Mouse (Mus musculus): Measurements from ENCODE around the gene Myh9. TPM values are rescaled to one million over a fixed set of nuclear protein-coding genes. Genes with fewer than 3 reads are reported as not detected.
A peak's percentile ranks its signal among the peaks of the same experiment; 100 is the strongest.

Myh9 gene
- polyA plus RNA-seq, 1 experiment from 2014 or later = 14.2 TPM

GRCm38 (mm10) chr15:77864063-77864758 is 22.2 kb upstream of the Myh9 start:
- H3K4me1 ChIP-seq = peaks cover 5% of the 10 kb centered on the region; the same call in 1 of the 2 replicates
- H3K4me2 ChIP-seq = no peak overlapping the region
- no peak overlapping the region for H3K9ac ChIP-seq
- no peaks in the 10 kb centered on the region for H3K9me3 ChIP-seq
- H3K4me3 ChIP-seq = no peak overlapping the region
- ATAC-seq (replicated peaks) = no peak
- H3K27me3 ChIP-seq (replicated peaks) = no peaks in the 10 kb centered on the region
- WGBS = 88% methylated on average over 9 of the region's 9 CpGs
- H3K36me3 ChIP-seq (replicated peaks) = no peaks in the 10 kb centered on the region
- H3K27ac ChIP-seq = no peak overlapping the region

DNA sequence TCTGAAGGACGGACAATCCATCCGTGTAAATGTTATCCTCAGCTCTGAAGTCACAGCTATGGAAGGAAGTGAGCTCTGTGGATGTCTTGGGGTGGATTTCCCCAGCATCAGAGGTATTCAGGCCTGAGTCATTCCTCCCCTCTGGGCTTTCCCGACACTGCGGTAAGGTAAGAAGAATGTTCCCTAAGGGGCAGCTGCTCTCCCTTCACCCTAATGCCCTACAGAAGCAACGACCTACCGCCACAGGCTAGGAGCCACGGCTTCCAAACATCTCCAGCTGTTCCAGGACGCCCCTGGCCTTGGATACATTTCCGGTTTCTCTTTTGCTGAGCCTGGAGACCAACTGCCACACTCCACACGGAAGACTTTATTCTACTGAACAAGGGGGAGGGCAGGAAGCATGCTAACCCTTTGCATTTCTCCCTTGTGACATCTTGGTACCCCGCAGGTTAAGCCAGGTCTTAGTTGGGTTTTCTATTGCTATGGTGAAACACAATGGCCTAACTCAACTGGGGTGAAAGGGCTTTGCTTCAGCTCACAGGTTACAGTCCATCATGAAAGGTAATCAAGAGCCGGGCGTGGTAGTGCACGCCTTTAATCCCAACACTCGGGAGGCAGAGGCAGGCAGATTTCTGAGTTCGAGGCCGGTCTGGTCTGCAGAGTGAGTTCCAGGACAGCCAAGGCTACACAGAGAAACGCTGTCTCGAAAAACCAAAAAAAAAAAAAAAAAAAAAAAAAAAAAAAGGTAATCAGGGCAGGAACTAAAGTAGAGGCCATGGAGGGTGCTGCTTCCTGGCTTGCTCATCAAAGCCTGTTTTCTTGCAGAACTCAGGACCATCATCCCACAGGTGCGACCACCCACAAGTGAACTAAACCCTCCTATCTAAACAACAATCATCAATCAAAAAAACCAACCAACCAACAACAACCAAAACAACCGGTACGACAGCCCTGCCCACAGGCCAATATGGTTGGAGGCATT is 21.3 kb upstream of the Myh9 start:
- Histone ChIP-seq H3K4me3 (no peak overlapping the region), H3K4me2 (no peak overlapping the region), H3K4me1 (peaks cover 5% of the 10 kb centered on the region; the same call in 1 of the 2 replicates), H3K27me3 (replicated peaks) (no peaks in the 10 kb centered on the region), H3K27ac (no peak overlapping the region), H3K9me3 (no peaks in the 10 kb centered on the region), H3K9ac (no peak overlapping the region), H3K36me3 (replicated peaks) (no peaks in the 10 kb centered on the region)
- ATAC-seq (replicated peaks) = no peak
- WGBS = 88% methylated on average over 22 of the region's 22 CpGs

DNA sequence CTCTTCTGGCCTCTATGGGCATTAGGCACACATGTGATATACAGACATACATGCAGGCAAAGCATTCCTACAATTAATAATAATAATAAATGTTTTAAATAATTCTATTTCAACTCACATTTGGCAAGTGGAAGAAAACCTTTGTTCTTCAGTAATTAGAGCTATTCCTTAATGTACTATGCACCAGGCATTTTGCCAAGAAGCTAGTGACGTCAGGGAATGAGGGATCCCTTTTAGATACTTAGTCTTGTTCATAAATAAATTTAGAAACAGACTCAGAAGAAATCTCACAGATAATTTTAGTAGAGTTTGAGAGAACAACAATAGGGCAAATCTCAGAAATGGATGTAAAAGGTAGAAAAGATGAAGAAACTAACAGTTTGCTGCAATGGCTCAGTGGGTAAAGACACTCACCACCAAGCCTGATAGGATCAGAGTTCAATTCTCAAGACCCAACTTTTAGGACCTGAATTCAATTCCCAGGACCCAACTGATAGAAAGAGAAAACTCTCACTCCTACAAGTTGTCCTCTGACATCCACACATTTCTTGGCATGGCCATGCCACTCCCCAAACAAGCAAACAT is 18.2 kb upstream of the Myh9 start:
- no peaks in the 10 kb centered on the region for H3K27me3 ChIP-seq (replicated peaks)
- 78% methylated on average over 1 of the region's 1 CpGs for WGBS
- no peak overlapping the region for H3K9ac ChIP-seq
- peaks cover 11% of the 10 kb centered on the region for H3K4me1 ChIP-seq
- H3K36me3 ChIP-seq (replicated peaks) = no peaks in the 10 kb centered on the region
- H3K4me3 ChIP-seq = no peak overlapping the region
- no peaks in the 10 kb centered on the region for H3K9me3 ChIP-seq
- ATAC-seq (replicated peaks) = no peak
- H3K27ac ChIP-seq = no peak overlapping the region
- H3K4me2 ChIP-seq = no peak overlapping the region

DNA sequence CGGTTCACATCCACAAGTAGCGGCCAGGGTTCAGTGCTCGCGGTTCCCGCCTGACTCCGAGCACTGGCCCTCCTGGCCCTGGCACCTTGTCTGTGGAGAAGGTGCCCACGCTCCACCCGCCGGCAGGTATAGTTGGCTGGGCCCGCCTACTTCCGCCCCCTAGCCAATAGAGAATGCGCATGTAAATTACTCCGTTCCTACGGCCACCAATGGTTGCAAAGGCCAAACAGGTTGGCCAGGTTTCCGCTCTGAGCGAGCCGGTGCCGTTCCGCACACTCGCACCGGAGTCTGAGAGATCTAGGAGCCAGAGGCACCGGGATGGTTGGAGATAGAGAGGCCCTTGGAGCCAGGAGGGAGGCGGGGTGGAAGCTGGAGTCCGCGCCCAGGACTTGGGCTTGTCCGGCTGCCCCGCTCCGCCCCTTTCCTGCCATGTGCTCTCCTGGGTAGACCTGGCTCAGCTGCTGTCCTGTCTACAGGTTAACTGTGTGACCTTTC is 15.7 kb upstream of the Myh9 start:
- H3K27ac ChIP-seq = peak overlapping the region; percentile 53
- H3K36me3 ChIP-seq (replicated peaks) = no peaks in the 10 kb centered on the region
- WGBS = 2% methylated on average over 28 of the region's 28 CpGs

DNA sequence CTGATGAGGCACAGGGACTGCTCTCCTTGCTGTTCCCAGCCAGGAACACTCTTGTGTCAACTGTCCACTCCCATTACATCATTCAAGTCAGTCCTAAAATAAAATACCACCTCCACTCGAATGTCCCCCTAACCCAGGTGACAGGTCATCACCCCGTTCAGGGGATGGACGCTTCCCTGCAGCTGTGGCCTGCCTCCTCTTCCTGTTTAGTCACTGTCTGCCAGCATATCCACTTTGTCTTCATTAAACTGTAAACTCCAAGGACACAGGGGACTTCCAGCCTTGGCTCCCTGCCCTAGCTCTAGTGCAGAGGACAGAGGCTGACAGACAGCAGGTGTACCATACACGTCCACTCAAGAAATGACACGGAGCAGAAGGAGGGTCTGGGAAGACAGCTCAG is 14.6 kb upstream of the Myh9 start:
- no peak for ATAC-seq (replicated peaks)
- Histone ChIP-seq H3K36me3 (replicated peaks) (no peaks in the 10 kb centered on the region), H3K9me3 (no peaks in the 10 kb centered on the region), H3K9ac (no peak overlapping the region), H3K4me3 (no peak overlapping the region), H3K4me2 (no peak overlapping the region), H3K27ac (no peak overlapping the region), H3K4me1 (peaks cover 11% of the 10 kb centered on the region), H3K27me3 (replicated peaks) (no peaks in the 10 kb centered on the region)
- 77% methylated on average over 5 of the region's 5 CpGs for WGBS

More for the DNA sequence above, 15.7 kb upstream of the Myh9 start:
- no peaks in the 10 kb centered on the region for H3K9me3 ChIP-seq
- peaks cover 11% of the 10 kb centered on the region for H3K4me1 ChIP-seq
- H3K27me3 ChIP-seq (replicated peaks) = no peaks in the 10 kb centered on the region
- peak overlapping the region; percentile 60 for H3K4me3 ChIP-seq
- H3K9ac ChIP-seq = peak overlapping the region; percentile 47
- peak overlapping the region; percentile 90 for H3K4me2 ChIP-seq
- ATAC-seq (replicated peaks) = peak; percentile 90

- no peaks in the 10 kb centered on the region for H3K9me3 ChIP-seq
- 54% methylated on average over 8 of the region's 8 CpGs for WGBS
- H3K4me3 ChIP-seq = no peak overlapping the region
- no peak overlapping the region for H3K27ac ChIP-seq
- H3K27me3 ChIP-seq (replicated peaks) = no peaks in the 10 kb centered on the region
- H3K4me1 ChIP-seq = peaks cover 11% of the 10 kb centered on the region
- H3K36me3 ChIP-seq (replicated peaks) = no peaks in the 10 kb centered on the region
- H3K9ac ChIP-seq = no peak overlapping the region
- no peak for ATAC-seq (replicated peaks)
- H3K4me2 ChIP-seq = no peak overlapping the region
Measured at GRCm38 (mm10) chr15:77855301-77855700, 13.3 kb upstream of the Myh9 start.

DNA sequence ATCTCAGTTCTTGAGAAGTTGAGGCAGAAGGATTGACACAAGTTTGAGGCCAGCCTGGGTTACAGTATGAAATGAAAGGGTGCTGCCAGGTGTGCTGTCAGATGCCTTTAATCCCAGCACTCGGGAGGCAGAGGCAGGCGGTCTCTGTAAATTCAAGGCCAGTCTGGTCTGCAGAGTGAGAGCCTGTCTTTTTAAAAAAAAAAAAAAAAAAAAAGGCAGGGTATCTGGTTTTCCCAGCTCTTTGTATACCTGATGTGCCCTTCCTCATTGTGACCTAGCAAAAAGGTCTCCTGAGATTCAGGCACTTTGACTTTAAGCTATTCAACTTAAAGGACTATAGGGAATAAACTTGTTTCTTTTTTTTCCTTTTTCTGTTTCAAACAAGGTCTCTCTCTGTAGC is 10.0 kb upstream of the Myh9 start:
- Histone ChIP-seq H3K9me3 (no peaks in the 10 kb centered on the region), H3K4me1 (no peaks in the 10 kb centered on the region), H3K27ac (no peak overlapping the region), H3K27me3 (replicated peaks) (no peaks in the 10 kb centered on the region), H3K4me2 (no peak overlapping the region), H3K9ac (no peak overlapping the region), H3K36me3 (replicated peaks) (no peaks in the 10 kb centered on the region), H3K4me3 (no peak overlapping the region)
- WGBS = 91% methylated on average over 2 of the region's 2 CpGs
- no peak for ATAC-seq (replicated peaks)

DNA sequence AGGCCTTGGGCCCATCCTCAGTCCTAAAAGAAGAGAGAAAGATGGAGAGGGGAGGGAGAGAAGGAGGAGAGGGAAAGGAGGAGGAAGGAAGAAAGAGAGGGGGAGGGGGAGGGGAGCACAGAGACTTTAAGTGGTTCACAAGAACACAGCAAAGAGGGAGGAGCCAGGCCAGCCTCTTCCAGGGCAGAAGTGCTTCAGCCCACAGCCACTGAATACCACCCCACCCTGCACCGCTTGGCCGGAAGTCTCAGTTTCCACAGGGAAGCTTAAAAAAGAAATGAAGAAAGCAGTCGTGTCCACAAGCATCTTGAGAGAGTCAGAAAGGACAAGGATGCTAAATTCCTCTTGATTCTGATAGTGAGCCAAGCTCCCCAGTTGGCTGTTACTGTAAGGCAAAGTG is 9.2 kb upstream of the Myh9 start:
- Histone ChIP-seq H3K9me3 (no peaks in the 10 kb centered on the region), H3K4me1 (no peaks in the 10 kb centered on the region), H3K27ac (no peak overlapping the region), H3K9ac (no peak overlapping the region), H3K4me2 (no peak overlapping the region), H3K4me3 (no peak overlapping the region), H3K36me3 (replicated peaks) (no peaks in the 10 kb centered on the region), H3K27me3 (replicated peaks) (no peaks in the 10 kb centered on the region)
- 48% methylated on average over 3 of the region's 3 CpGs for WGBS
- ATAC-seq (replicated peaks) = no peak

- Histone ChIP-seq H3K27ac (no peak overlapping the region), H3K27me3 (replicated peaks) (no peaks in the 10 kb centered on the region), H3K9ac (no peak overlapping the region), H3K36me3 (replicated peaks) (no peaks in the 10 kb centered on the region), H3K4me3 (no peak overlapping the region), H3K9me3 (no peaks in the 10 kb centered on the region), H3K4me2 (no peak overlapping the region), H3K4me1 (no peaks in the 10 kb centered on the region)
- WGBS = 69% methylated on average over 9 of the region's 9 CpGs
- no peak for ATAC-seq (replicated peaks)
Measured at GRCm38 (mm10) chr15:77849572-77850229, 7.7 kb upstream of the Myh9 start.

DNA sequence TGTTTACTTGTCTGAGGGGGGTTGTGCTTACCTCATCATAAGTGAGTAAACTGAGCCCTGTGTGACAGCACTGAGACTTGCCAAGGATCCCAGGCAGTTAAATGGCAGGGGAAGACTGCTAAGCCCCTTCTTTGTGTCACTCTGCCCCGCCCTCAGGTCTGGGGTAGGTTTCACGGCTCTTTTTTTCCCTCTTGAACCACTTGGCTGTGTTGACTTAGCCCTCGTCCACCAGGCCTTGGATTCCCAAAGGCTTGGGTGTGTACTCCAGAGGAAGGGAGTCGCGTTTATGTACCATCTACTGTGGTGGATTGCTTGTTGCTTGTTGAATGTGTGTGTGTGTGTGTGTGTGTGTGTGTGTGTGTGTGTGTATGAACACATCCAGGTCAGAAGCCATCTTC is 7.1 kb upstream of the Myh9 start:
- Histone ChIP-seq H3K27me3 (replicated peaks) (no peaks in the 10 kb centered on the region), H3K27ac (no peak overlapping the region), H3K36me3 (replicated peaks) (no peaks in the 10 kb centered on the region), H3K4me1 (no peaks in the 10 kb centered on the region), H3K4me3 (no peak overlapping the region), H3K4me2 (no peak overlapping the region), H3K9ac (no peak overlapping the region), H3K9me3 (no peaks in the 10 kb centered on the region)
- ATAC-seq (replicated peaks) = no peak
- 59% methylated on average over 5 of the region's 5 CpGs for WGBS

DNA sequence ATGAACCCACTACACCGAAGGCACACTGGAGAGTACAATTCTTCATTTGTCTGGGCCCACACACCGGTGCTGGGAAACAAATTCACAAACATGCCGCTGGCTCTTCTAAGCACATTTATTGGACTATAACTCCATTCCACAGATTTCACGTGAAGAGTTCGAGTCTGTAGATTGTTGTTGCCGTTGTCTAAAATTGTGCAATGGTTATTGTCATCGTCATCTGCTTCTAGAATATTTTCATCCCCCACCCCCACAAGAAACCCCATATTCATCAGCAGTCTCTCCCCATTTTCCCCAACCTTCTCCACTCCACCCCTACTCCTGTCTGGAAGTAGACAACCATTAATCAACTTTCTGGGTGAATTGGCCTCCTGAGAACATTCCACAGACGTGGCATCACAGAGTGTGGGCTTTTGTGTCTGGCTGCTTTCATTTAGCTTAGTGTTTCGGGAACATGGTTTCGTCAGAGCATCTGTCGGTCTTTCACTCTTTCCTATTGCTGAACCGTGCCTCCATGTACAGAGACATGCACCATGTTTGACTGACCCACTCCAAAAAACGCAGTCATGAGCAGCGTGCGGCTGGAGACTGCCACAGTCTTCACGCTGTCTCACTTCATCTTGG is 6.6 kb upstream of the Myh9 start:
- no peaks in the 10 kb centered on the region for H3K36me3 ChIP-seq (replicated peaks)

More for the DNA sequence above, 6.6 kb upstream of the Myh9 start:
- WGBS = 90% methylated on average over 16 of the region's 16 CpGs
- no peak overlapping the region for H3K4me2 ChIP-seq
- no peaks in the 10 kb centered on the region for H3K27me3 ChIP-seq (replicated peaks)
- H3K9ac ChIP-seq = no peak overlapping the region
- no peak for ATAC-seq (replicated peaks)
- no peak overlapping the region for H3K27ac ChIP-seq
- H3K4me3 ChIP-seq = no peak overlapping the region
- no peaks in the 10 kb centered on the region for H3K4me1 ChIP-seq
- no peaks in the 10 kb centered on the region for H3K9me3 ChIP-seq

All from midbrain, embryonic 15.5 days (tissue).